Mouse (Mus musculus) forebrain, postnatal 0 days (tissue): ENCODE results near the gene Ccdc28b. TPM values are rescaled to one million over a fixed set of nuclear protein-coding genes. Genes with fewer than 3 reads are reported as not detected.

ENCODE experiments used
- ATAC-seq: fragments of 200-750 bp; cut with Nextera tagmentation; 2 replicates; pipeline ENCODE4 v1.8.0; 2017; ENCODE audit warnings: mild to moderate bottlenecking, moderate library complexity
- DNase-seq: peaks from one replicate; pipeline ENCODE4 v3.0.0-alpha.2; 2015
- H3K27ac ChIP-seq: fragments of 300-500 bp; sonication (generic); 2 replicates; pipeline ENCODE4 v1.5.1; 2014; ENCODE audit warnings: low read depth, mild to moderate bottlenecking, antibody characterized with exemption, low read length, moderate library complexity, mixed read lengths
- H3K27me3 ChIP-seq: fragments of 300-500 bp; sonication (generic); 2 replicates; pipeline ENCODE4 v1.6.1; 2014; ENCODE audit warnings: mild to moderate bottlenecking, low read length, mixed read lengths; ENCODE audit not compliant: insufficient read depth
- H3K36me3 ChIP-seq: fragments of 300-500 bp; sonication (generic); 2 replicates; pipeline ENCODE4 v1.6.1; 2014; ENCODE audit warnings: mild to moderate bottlenecking, moderate library complexity; ENCODE audit not compliant: insufficient read depth
- H3K4me1 ChIP-seq: fragments of 300-500 bp; sonication (generic); 2 replicates; pipeline ENCODE4 v1.6.1; 2014; ENCODE audit warnings: antibody characterized with exemption; ENCODE audit not compliant: insufficient read depth
- H3K4me2 ChIP-seq: fragments of 300-500 bp; sonication (generic); 2 replicates; pipeline ENCODE4 v1.6.1; 2014; ENCODE audit warnings: low read depth, mild to moderate bottlenecking, moderate library complexity
- H3K4me3 ChIP-seq: fragments of 300-500 bp; sonication (generic); 2 replicates; pipeline ENCODE4 v1.5.1; 2014; ENCODE audit warnings: low read depth, low read length, mixed read lengths
- H3K9ac ChIP-seq: fragments of 300-500 bp; sonication (generic); 2 replicates; pipeline ENCODE4 v1.6.1; 2014; ENCODE audit warnings: mild to moderate bottlenecking
- H3K9me3 ChIP-seq: fragments of 300-500 bp; sonication (generic); 2 replicates; pipeline ENCODE4 v1.6.1; 2016; ENCODE audit warnings: low read length
- CTCF ChIP-seq: sonication (generic); IDR thresholded peaks from 2 replicates; pipeline ENCODE4 v1.5.1; 2016; ENCODE audit warnings: antibody characterized with exemption, control low read depth, low read depth
- WGBS: fragments of 180-500 bp; shearing (Covaris S2); extraction: QIAGEN DNeasy Blood & Tissue Kit; methylation state at CpG from one replicate; pipeline ENCODE4 v1.1.7; 2014; 5-methylcytosine and 5-hydroxymethylcytosine counted together
- polyA plus RNA-seq: library from polyadenylated mRNA; unstranded; fragments of >200 nt; fragmentation: Nextera tagmentation; extraction: Ambion mirVana; gene quantifications from 2 replicates; pipeline ENCODE4 v1.2.1, GENCODE M21; 2015
- total RNA-seq: library from RNA; depleted of rRNA; stranded (reverse); fragments of >200 nt; gene quantifications from 2 replicates; pipeline ENCODE4 v1.2.3, GENCODE M21; 2014; rRNA removed

The Ccdc28b gene
- total RNA-seq (89.2 and 120 TPM in 2 replicates), polyA plus RNA-seq (144 and 146 TPM in 2 replicates)

DNA sequence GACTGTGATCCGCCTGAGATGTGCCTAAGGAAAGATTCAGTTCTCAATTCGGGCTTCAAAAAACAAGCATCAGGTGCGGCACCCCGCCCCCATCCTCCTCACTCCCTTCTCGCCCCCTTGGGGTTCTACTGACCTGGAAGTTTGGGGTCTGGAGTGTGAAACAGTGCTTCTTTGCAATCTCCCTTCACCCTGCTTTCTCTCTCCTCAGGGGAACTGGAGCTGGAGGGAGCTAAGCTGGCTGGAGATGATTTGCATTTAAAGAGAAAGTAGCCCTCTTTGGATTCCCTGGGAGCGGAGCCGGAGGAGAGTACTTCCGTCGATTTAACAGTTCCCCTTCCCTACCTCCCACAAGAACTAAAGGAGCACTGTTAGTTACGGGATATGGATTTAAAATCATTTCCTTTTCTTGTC lies at the start of gene Ccdc28b:
Gene Ccdc28b (minus strand): TSS at position 267 of the 411 bp plus-strand sequence.
- H3K4me1 ChIP-seq = peaks cover 21% of the 10 kb centered on the region
- peak within 1 kb of the TSS; percentile 88 for H3K4me2 ChIP-seq
- DNase-seq = peak; percentile 86

DNA sequence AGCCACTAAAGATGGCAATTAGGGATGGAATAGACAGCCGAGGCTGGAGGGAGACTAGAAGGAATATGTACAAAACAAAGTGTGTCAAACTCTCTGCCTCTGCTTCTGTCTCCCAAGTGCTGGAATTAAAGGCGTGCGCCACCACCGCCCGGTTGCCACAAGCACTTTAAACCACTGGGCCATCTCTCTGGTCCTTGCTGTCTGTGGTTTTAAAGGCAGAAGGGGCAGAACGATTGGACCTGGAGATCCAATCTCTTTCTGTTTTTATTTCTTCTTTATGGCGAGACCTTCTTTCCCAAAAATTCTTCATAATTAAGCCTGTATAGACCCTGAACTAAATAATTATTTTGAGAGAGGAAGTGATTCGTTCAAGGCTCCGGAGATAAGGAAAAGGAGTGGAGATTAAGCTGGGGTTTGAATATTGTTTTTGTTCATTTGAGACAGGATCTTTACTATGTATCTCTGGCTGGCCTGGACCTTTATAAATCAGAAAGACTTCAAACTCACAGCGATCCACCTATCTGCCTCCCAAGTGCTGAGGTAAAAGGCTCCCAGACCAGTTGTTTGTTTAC lies 49.2 kb upstream of the Ccdc28b start:
- H3K27me3 ChIP-seq = no peaks in the 10 kb centered on the region
- peak overlapping the region; percentile 77 for H3K9ac ChIP-seq
- peak overlapping the region; percentile 88 for H3K27ac ChIP-seq
- no peaks in the 10 kb centered on the region for H3K4me1 ChIP-seq
- 0 out of 2 replicates have a peak, but pooled peaks have one; percentile 1 for TF ChIP-seq CTCF
- WGBS = 6% methylated on average over 10 of the region's 10 CpGs
- H3K4me3 ChIP-seq = peak overlapping the region; percentile 83
- H3K36me3 ChIP-seq = peaks cover 20% of the 10 kb centered on the region
- DNase-seq (no peak), ATAC-seq (no peak)
- no peaks in the 10 kb centered on the region for H3K9me3 ChIP-seq
- peak overlapping the region; percentile 80 for H3K4me2 ChIP-seq

More for the DNA sequence above, at the start of gene Ccdc28b:
- no peaks in the 10 kb centered on the region for H3K27me3 ChIP-seq
- H3K9me3 ChIP-seq = no peaks in the 10 kb centered on the region
- H3K9ac ChIP-seq = peak within 1 kb of the TSS; percentile 93
- H3K4me3 ChIP-seq = peak within 1 kb of the TSS; percentile 66
- WGBS = 2% methylated on average over 10 of the region's 10 CpGs
- peak; percentile 52 for ATAC-seq
- TF ChIP-seq CTCF = no peak
- peaks cover 30% of the 10 kb centered on the region for H3K36me3 ChIP-seq
- H3K27ac ChIP-seq = peak within 1 kb of the TSS; percentile 98

GRCm38 (mm10) chr4:129672083-129672877 lies 48.5 kb upstream of the Ccdc28b start, which contains the start of gene Kpna6:
Gene Kpna6 (minus strand): TSS chr4:129672767.
- peaks cover 16% of the 10 kb centered on the region for H3K36me3 ChIP-seq
- TF ChIP-seq CTCF = 0 out of 2 replicates have a peak, but pooled peaks have one; percentile 3
- H3K27ac ChIP-seq = peak within 1 kb of the TSS; percentile 88
- no peaks in the 10 kb centered on the region for H3K4me1 ChIP-seq
- H3K9ac ChIP-seq = peak within 1 kb of the TSS; percentile 77
- H3K27me3 ChIP-seq = no peaks in the 10 kb centered on the region
- DNase-seq (peak; percentile 93), ATAC-seq (peak; percentile 96)
- peak within 1 kb of the TSS; percentile 80 for H3K4me2 ChIP-seq
- WGBS = under 1% methylated on average over 65 of the region's 65 CpGs
- H3K4me3 ChIP-seq = peak within 1 kb of the TSS; percentile 83
- H3K9me3 ChIP-seq = no peaks in the 10 kb centered on the region

- Histone ChIP-seq H3K4me1 (no peaks in the 10 kb centered on the region), H3K9me3 (no peaks in the 10 kb centered on the region), H3K4me3 (peak overlapping the region; percentile 83), H3K27me3 (no peaks in the 10 kb centered on the region), H3K36me3 (peaks cover 9% of the 10 kb centered on the region), H3K4me2 (peak overlapping the region; percentile 80), H3K9ac (peak overlapping the region; percentile 77), H3K27ac (peak overlapping the region; percentile 88)
- DNase-seq (peak; percentile 61), ATAC-seq (peak; percentile 53)
- peak; percentile 81 for TF ChIP-seq CTCF
- 8% methylated on average over 12 of the region's 12 CpGs for WGBS
These were observed 47.8 kb upstream of the Ccdc28b start for GRCm38 (mm10) chr4:129671491-129672082.

GRCm38 (mm10) chr4:129662255-129662813 lies 38.6 kb upstream of the Ccdc28b start:
- H3K9ac ChIP-seq = no peak overlapping the region
- no peak overlapping the region for H3K4me2 ChIP-seq
- TF ChIP-seq CTCF = no peak
- DNase-seq = no peak
- no peaks in the 10 kb centered on the region for H3K27me3 ChIP-seq
- H3K4me3 ChIP-seq = no peak overlapping the region
- no peaks in the 10 kb centered on the region for H3K9me3 ChIP-seq
- H3K36me3 ChIP-seq = peaks cover 40% of the 10 kb centered on the region
- H3K4me1 ChIP-seq = no peaks in the 10 kb centered on the region
- no peak for ATAC-seq
- no peak overlapping the region for H3K27ac ChIP-seq
- WGBS = 82% methylated on average over 3 of the region's 3 CpGs

- 83% methylated on average over 3 of the region's 3 CpGs for WGBS
- no peak for DNase-seq
- no peak overlapping the region for H3K9ac ChIP-seq
- no peaks in the 10 kb centered on the region for H3K9me3 ChIP-seq
- H3K36me3 ChIP-seq = peaks cover 47% of the 10 kb centered on the region
- no peak for ATAC-seq
- H3K4me2 ChIP-seq = no peak overlapping the region
- H3K4me1 ChIP-seq = no peaks in the 10 kb centered on the region
- H3K27ac ChIP-seq = no peak overlapping the region
- no peaks in the 10 kb centered on the region for H3K27me3 ChIP-seq
- TF ChIP-seq CTCF = no peak
- H3K4me3 ChIP-seq = no peak overlapping the region
These were observed 37.8 kb upstream of the Ccdc28b start for GRCm38 (mm10) chr4:129661584-129661983.
